Mouse (Mus musculus): ENCODE results near the gene Wasf1. TPM values are rescaled to one million over a fixed set of nuclear protein-coding genes. Genes with fewer than 3 reads are reported as not detected.

The Wasf1 gene
- total RNA-seq (2021): 100 to 1,000 TPM; 394 to 449 TPM

DNA sequence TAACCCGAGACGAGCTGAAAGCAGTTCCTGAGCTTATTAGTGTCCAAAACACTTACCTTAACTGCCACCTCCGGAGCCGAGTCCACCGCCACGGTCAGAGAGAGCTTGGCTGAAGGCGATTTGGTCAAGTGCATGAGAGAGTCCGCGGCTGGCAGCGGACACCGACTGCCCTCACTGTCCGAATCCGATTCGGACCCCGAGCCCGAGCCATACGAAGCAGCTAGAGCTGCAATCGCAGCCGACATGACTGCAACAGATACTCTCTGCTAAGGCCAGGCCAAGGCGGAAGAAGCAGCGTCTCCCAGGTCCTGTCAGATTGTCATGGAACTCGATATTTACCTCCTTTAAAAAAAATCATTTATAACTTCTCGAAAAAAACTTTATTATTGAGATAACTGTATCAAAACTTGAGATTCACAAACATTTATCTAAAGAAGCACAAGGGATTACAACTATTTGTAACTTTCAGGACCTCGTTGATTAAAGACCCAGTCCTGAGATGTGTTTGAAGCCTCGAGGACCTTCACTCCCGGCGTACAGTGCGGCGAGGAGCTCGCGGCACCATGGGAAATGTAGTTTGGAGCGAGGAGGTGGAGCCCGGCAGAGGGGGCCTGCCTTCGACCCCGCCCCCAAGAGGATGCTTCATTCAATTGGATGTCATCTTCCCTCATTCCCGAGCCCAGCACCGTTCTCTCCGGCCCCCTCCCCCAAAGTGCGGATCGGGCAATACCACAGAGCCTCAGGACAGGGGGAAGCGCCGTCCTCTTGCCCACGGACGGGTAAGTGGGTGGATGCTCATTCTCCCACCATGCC lies at the start of gene Wasf1, which contains the start of gene Cdc40:
Gene Wasf1 (plus strand): TSS at position 645 of the 813 bp plus-strand sequence.
Gene Cdc40 (minus strand): TSS at position 481 of the 813 bp plus-strand sequence.
- DNase-seq (ENCODE audit: extremely low spot score in 1 of 2, low spot score in 1 of 2): peak; percentile 91 to 93

DNA sequence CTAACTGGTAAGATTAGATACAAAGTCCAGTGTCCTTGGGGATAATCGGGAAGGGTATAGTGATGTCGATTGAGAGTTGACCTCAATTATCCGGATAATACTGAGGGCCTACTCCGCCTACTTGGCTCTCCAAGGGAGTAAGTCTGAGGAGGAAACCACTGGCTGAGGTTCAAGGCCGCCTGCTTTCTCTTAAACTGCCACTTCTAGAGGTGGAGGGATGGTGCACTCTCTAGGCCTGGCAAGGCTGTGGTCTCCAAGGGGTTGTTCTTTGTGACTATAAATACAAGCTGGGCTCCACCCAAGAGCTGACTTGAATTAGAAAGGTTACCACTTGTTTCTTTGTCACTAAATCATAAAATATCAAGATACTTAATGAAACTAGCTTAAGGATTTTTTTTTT lies 43.2 kb upstream of the Wasf1 start:
- no peak for DNase-seq (ENCODE audit: extremely low spot score in 1 of 2, low spot score in 1 of 2)

DNA sequence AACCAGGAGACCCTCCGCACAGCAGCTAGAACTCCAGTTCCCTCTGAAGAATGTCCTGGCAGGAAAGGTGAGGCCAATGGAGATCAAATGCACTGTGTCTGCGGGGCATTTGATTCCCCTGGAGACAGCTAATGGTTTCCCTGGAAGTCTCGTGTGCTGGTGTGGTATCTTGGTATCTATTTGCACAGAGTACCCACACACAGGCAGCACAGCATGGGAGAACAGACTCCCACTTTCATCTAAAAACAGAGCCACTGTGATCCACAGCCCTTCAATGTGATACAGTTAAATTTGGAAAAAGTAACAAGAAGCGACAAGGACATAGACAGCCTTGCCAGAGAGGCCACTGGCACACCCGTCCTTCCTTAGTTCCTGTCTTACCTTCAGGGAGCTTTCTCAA lies 39.4 kb upstream of the Wasf1 start:
- DNase-seq (ENCODE audit: extremely low spot score in 1 of 2, low spot score in 1 of 2): no peak

DNA sequence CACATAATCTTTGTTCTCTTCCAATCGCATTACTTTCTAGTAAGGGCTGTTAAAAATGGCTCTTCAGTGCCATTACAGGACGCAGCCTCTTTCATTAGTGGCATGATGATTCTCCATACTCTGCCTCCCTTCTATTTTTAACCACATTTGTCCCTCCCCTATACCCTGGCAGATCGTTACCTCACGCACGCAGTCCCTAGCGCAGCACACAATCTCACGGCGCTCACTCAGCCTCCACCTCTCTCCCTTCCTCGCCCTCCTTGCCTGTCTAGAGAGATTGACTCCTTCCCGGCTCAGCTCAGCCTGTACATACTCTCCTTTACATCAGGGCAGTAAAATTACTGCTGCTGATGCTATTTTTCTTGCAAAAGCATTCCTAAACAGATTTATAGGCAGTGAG lies 38.7 kb upstream of the Wasf1 start:
- DNase-seq (ENCODE audit: extremely low spot score in 1 of 2, low spot score in 1 of 2): no peak

DNA sequence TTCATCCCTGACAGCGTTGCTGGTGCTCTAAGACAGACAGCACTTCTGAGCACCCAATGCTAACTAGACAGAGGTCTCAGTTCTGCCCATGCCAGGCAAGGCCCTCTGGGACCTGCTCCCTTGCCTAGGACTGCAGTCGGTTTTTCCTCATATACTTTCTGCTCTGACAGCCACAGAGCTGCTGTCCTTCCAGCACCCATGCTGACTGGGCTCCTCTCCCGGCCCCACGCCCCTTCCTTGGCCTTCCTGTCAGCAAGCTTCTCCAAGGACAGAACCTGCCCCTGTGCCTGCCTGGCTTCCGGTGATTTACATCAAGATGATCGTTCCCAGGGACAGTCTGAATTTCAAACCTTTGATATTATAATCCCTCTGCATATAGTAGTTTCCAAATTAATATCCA lies 37.6 kb upstream of the Wasf1 start:
- DNase-seq (ENCODE audit: extremely low spot score in 1 of 2, low spot score in 1 of 2): no peak

DNA sequence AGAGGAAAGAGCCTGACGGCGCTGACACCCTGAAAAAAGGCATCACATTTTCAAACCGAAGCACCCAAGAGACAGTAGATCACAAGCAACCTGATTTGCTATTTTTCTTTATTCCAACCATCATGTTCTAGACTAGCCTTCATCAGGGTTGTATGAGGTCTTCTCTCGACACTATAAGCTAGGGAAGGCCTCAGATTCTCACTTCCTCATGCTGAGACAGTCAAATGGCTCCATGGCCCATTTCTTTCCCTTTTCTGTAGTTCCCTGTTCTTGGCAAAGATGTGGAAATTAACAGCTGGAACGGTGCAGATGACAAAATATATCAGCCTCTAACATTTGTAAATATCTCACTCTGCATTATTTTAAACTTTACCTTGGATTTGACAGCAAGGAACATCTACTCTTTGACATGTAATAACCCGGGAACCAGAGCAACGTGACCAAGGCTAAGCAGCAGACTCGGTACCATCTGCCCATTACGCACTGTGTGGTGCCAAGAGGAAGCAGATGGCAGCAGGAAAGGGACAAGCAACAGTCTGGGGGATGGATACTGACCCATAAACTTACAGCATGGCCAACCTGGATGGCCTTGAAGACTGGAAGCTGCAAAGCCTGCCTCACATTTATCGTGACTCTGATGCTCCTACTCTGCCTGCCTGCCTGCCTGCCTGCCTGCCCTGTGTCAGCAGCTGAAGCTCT lies 36.0 kb upstream of the Wasf1 start:
- no peak for DNase-seq (ENCODE audit: extremely low spot score in 1 of 2, low spot score in 1 of 2)

DNA sequence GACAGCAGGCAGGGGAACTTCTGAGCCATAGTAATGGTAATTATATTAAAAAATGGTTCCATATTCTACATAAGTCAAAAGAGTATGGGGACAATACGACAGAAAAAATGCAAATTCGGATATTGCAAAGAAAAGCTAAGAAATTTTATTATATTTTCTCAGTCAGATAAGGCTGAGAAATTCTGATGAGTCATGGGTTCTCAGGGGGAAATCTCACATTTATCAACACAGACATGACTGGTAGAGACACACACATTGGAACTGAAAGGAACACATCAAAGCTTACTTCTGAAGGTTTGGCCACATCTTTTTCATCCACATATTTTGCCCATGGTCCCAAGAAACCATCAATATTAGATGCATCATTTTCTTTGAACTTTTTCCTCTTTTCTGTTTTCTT lies 32.6 kb upstream of the Wasf1 start:
- DNase-seq (ENCODE audit: extremely low spot score in 1 of 2, low spot score in 1 of 2): no peak

DNA sequence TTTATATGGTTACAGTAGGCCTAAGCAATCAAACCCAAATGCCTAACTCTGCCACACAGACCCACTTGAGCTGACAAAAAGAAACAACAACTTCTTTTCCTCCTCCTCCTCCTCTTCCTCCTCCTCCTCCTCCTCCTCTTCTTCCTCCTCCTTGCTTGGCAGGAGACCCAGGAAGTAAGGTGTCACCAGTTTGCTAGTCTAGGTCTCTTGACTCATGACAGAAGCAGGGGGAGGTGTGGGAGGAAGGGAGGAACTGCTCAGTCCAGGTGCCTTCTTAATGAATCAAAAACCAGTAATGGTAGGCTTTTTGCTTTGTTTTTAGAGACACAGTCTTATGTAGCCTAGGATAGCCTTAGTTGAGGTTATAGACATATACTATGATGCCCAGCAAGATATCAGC lies 32.1 kb upstream of the Wasf1 start:
- DNase-seq (ENCODE audit: extremely low spot score in 1 of 2, low spot score in 1 of 2): no peak

DNA sequence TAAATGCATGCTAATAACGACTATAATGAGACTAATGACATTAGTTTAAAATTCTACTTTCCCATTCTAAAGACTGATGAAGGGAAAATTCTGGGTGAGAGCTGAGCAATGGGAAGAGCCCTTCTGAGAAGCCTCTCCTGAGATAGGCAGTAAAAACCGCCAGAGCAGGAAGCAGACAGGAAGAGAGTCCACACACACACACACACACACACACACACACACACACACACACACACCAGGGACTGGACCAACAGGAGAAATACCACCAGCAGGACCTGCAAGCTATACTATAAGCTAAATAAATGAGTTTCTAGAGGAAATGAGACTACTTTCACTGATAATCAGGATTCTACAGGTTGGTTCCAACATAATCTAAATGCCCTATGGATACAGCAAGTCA lies 27.7 kb upstream of the Wasf1 start:
- no peak for DNase-seq (ENCODE audit: extremely low spot score in 1 of 2, low spot score in 1 of 2)

DNA sequence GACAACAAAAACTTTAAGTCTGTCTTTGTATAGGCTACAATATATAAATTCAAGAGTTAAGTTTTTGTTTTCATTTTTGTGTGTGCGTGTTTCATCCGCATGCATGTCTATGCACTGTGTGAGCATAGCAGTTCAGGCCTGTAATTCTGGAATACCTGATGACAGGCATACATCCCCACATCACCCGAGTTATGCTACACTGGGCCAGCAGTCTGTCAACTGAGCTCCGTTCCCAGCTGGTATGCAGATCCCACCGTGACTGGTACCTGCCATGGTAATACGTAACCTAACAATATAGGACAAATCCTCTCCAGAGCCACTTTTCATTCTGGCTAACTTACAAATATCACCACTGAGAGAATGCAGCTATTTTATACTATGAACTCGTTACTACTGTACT lies 26.6 kb upstream of the Wasf1 start:
- DNase-seq (ENCODE audit: extremely low spot score in 1 of 2, low spot score in 1 of 2): no peak

DNA sequence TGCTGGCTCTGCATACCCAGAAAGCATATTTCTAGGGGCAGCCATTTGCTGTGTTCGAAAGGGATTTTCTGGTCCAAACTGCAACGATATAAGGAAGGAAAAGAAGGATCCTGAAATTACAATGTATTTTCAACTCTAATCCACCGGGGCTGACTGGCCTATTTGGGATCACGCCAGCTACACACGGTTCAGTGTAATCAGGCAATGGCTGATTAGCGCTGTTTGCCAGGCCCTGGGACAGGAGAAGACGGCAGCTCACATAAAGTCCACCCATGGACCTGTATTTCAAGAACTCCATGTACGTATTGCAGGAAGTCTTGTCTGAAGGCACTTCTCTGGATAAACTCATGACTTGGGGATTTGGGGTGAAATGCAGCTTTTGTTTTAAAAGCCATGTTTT lies 25.7 kb upstream of the Wasf1 start:
- no peak for DNase-seq (ENCODE audit: extremely low spot score in 1 of 2, low spot score in 1 of 2)

DNA sequence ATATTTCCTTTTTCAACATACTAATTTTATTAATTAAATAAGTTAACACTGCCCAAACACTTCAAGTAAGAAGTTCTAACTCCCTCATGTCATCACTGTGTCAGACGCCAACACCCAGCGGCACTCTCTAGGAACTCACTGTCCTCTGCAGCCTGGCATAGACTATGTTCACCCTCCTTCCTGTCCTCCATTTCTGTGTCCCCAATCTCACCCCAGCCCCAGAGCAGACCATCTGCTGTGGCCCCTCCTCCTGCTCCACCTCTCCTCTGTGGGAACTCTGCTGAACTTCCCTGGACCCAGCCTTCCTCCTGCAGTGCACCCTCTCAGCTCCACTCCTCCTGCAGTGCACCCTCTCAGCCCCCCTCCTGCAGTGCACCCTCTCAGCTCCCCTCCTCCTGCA lies 15.2 kb upstream of the Wasf1 start:
- DNase-seq (ENCODE audit: extremely low spot score in 1 of 2, low spot score in 1 of 2): no peak

DNA sequence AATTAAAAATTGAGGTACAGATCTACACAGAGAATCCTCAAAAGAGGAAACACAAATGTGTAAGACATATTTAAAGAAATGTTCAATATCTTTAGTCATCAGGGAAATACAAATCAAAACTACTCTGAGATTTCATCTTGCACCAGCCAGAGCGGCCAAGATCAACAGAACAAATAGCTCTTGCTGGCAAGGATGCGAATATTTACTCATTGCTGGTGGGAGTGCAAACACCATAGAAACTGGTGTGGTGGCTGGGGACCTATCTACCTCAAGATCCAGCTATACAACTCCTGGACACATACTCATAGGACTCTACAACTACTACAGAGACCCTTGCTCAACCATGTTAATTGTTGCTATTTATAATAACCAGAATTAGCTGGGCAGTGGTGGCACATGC lies 12.0 kb upstream of the Wasf1 start:
- DNase-seq (ENCODE audit: extremely low spot score in 1 of 2, low spot score in 1 of 2): no peak

DNA sequence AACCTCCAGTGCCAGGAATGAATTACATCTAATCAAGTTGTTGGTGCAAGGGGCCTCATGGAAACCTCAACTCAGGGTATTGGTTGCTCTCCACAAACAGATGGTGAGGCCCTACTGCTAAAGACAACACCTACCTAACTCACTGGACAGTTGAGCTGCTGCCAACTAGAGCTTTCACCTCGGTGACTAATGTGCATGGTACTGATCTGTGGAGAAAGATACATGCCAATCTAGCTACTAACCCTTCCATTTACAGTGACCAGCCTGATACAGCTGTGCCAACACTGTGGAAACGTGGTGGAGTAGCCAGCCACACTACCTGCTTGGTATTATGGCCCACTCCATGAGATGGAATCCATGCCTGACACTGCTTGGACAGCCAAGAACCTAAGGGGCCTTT lies 11.2 kb upstream of the Wasf1 start:
- no peak for DNase-seq (ENCODE audit: extremely low spot score in 1 of 2, low spot score in 1 of 2)

DNA sequence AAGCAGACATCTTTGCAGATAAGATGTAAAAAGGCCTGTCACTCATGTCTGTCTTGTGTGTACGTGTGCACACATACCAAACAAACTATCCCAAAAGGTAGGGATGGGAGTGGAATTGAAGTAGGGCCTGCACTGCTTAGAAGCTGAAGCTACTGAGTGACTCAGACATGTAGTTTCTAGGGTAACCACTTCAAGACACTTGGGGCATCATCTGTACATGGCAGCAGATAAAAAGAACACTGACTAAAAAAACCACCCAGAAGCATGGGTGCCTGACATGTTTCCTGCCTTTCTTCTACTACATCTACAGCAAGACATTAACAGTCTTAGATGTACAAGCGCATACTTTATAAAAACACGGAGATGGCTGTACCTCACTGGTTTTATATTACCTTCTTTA lies 5.0 kb upstream of the Wasf1 start:
- DNase-seq (ENCODE audit: extremely low spot score in 1 of 2, low spot score in 1 of 2): no peak

DNA sequence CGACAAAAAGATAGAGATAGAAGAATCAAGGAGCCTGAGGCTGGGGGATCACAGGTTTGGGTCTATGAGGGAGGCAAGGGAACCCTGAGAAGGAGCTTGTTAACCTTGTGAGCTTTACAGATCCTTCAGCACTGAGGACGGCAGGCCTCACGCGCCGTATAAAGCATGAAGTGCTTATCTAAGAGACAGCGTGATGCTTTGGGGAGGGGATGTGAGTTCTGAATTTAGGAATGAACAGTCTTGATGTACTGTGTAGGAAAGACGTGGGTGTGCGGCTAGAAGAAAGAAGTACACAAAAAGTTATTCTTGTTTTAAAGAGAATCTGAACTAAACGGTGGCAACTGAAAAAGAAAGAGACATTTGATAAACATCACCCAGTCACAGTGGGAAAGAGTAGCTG lies 3.3 kb upstream of the Wasf1 start:
- DNase-seq (ENCODE audit: extremely low spot score in 1 of 2, low spot score in 1 of 2): no peak

DNA sequence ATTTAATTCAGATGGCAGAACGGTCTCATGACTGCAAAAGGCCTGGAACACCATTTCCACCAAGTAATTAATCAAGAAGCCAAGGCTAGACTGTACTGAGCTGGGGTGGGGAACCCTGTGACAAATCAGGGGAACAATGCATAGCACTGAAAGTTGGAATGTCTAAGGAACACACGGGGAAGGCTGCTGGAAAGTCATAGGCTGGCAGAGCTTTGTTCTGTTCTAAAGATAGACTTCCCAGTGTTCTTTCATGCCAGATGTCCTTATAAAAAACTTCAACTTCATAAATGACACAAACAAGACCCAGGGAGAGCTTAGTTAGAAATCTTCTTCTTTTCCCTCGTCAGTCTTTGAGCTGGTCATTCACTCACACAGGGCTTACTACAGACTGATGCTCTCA lies 2.0 kb upstream of the Wasf1 start:
- DNase-seq (ENCODE audit: extremely low spot score in 1 of 2, low spot score in 1 of 2): no peak

DNA sequence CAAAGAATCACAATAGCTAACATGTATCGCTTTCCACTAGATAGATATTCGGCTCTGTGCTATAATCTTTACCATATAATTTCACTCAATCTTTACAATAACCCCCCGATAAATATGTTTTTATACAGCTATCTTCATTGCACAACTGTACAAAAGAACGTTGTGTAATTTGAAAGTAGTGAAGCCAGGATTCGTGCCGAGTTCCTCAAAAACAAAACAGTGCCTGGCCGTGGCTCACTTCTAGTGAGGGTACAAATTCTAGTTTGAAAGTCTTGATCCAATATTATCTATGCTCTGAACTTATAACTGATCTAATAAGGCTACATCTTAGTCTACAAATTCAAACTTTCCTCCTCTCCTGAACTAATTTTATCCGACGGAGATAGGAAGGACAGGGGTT lies 942 bp upstream of the Wasf1 start:
- no peak for DNase-seq (ENCODE audit: extremely low spot score in 1 of 2, low spot score in 1 of 2)

DNA sequence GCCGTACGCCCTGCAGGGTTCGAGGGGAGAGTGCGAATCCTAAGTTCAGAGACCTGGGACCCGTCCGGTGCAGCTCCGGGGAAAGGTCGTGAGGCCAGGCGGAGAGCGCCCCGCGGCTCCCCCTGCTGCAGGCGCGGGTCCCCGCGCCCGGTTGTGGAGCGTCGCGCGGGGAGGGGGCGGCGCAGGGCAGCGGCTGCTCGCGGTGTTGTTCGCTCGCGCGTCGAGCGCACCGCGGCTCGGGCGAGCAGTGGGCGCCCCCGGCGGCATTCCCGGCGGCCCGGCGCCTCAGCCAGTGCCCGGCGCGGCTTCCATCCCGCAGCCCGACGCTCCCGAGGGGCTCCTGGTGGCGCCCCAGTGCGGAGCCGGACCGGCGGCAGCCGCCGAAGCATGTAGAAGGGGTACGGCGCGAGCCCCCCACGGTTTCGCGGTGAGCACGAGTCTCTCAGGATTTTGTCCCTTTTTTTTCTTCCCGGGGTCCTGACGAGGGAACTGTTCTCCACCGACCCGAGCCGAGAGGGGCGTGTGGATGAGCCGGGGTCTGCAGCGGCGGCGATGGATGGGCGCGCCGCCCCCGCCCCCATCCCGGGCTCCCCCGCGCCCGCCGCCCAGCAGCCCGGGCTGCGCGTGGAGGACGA lies 486 bp downstream of the Wasf1 start:
- DNase-seq (ENCODE audit: extremely low spot score in 1 of 2, low spot score in 1 of 2): no peak

DNA sequence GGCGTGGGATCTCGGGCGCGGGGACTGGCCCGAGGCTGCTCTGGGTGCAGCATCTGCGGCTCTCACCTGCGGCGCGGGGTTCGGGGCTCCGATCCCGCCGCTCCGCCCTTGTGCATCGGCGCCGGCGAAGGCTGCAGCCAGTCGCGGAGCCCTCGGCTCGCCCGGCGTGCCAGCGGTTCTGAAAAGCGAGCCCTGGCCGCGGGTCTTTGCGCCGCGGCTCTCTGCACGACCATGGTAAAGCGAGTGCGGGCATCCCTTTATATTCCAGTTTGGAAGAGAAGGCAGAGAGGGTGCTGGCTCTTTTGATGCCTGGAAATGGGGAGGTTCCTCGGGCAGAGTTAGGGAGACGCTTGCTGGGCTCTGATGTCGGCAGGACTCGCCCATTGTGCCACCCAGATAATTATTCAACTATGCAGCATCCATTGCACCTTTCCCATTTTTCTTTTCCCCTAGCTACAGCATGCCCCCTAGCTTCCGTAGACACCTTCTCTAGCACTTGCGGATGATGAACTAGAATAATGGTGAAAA lies 1.1 kb downstream of the Wasf1 start:
- DNase-seq (ENCODE audit: extremely low spot score in 1 of 2, low spot score in 1 of 2): peak; percentile 36 to 44

DNA sequence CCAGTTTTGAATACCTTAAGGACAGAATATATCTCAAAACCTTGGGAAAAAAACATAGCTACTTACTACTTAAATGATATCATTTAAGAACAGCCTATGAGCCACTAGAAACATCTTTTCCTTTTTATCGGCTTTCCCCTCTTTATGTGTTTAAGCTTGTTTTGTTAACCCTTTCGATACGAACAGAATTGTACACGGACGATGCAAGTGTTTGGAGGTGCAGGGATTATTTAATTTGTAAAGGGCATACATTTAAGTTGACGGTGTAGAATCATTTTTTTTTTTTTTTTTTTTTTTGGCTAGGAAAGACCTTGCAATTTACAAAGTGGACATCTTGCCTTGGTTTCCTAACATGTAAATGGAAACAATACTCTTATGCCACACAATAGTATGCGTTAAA lies 2.2 kb downstream of the Wasf1 start:
- DNase-seq (ENCODE audit: extremely low spot score in 1 of 2, low spot score in 1 of 2): no peak
